Comparison of ENCODE assay signal across 14 mouse cellular contexts in the genomic region with DNA sequence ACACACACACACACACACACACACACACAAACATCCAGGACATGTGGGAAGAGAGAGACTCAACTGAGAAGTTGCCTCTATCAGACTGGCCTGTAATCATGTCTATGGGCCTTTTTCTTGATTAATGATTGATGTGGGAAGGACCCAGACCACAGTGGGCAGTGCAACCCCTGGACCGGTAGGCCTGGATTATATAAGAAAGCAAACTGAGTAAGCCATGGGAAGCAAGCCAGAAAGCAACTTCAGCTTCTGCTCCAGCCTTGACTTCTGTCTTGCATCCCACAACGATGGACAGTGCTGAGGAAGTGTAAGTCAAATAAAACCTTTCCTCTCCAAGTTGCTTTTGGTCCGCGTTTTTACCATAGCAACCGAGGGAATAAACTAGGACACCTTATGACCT.
"Had no signal": no experiment of that assay in that cellular context is flagged by ENCODE, and none has a peak within 500 bp of the region (broad histone marks: within the 10 kb centered on the region; RNA-seq: fewer than 3 reads in every experiment).

No protein-coding gene starts in this region.

- H3K9me3 ChIP-seq: heart, embryonic 13.5 days; heart, embryonic 15.5 days; hindbrain, embryonic 13.5 days; hindbrain, embryonic 15.5 days; limb, embryonic 13.5 days; limb, embryonic 15.5 days; liver, embryonic 12.5 days had no signal

- DNase-seq: gastrocnemius, postnatal 36 days; heart, adult 2 months; heart, postnatal 36 days had no signal

- H3K27ac ChIP-seq: heart, adult 2 months; heart, embryonic 13.5 days; heart, embryonic 15.5 days; hindbrain, embryonic 13.5 days; hindbrain, embryonic 15.5 days; hindbrain, postnatal 0 days; limb, embryonic 13.5 days; limb, embryonic 15.5 days; liver, embryonic 12.5 days; liver, embryonic 14.5 days had no signal

- H3K4me1 ChIP-seq: hindbrain, embryonic 15.5 days had no signal

- ATAC-seq: intestine, embryonic 16.5 days; liver, embryonic 12.5 days had no signal

- H3K36me3 ChIP-seq: heart, embryonic 13.5 days; heart, embryonic 15.5 days; hindbrain, embryonic 13.5 days; hindbrain, embryonic 15.5 days; limb, embryonic 13.5 days; limb, embryonic 15.5 days; liver, embryonic 12.5 days had no signal

- H3K27me3 ChIP-seq: heart, embryonic 13.5 days; heart, embryonic 15.5 days; hindbrain, embryonic 15.5 days; limb, embryonic 15.5 days had no signal

- H3K4me2 ChIP-seq: heart, embryonic 11.5 days; heart, embryonic 13.5 days; heart, embryonic 15.5 days; hindbrain, embryonic 13.5 days; hindbrain, embryonic 15.5 days; limb, embryonic 13.5 days; limb, embryonic 15.5 days; liver, embryonic 12.5 days had no signal

- H3K4me3 ChIP-seq: heart, adult 2 months; heart, embryonic 13.5 days; heart, embryonic 15.5 days; hindbrain, embryonic 13.5 days; hindbrain, embryonic 15.5 days; limb, embryonic 13.5 days; limb, embryonic 15.5 days; liver, embryonic 12.5 days had no signal

- H3K9ac ChIP-seq: heart, embryonic 13.5 days; heart, embryonic 15.5 days; hindbrain, embryonic 13.5 days; hindbrain, embryonic 15.5 days; limb, embryonic 13.5 days; limb, embryonic 15.5 days; liver, embryonic 12.5 days; liver, embryonic 14.5 days had no signal
